Mouse (Mus musculus): ENCODE results near the gene Ssh1.

DNA sequence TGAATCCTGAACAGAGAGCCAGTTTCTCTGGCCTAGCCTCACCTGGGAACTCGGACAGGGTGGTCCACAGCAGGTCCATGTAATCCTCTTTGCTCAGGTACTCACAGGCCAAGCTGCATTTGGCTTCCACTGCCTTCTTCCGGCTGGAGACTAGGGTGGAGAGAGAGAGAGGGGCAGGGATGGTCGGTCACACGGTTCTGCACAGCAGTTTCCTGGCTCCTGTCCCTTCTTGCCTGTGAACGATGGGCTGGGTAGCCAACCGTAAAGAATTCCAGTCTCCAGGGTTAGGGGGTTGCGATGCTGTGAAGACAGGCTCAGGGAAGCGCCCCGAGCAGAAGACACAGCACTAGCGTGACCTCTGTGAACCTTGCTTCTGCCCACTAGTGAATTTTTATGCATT lies 41.4 kb upstream of the Ssh1 start:
- TF ChIP-seq EP300 (IDR thresholded peaks at IDR 0.05; ENCODE audit: low read depth) = no peak
- TF ChIP-seq CTCF (IDR thresholded peaks at IDR 0.05; ENCODE audit: low read depth) = no peak
